Mouse (Mus musculus) gonadal fat pad, adult 2 months (tissue): ENCODE data around the gene Ddost. TPM values are rescaled to one million over a fixed set of nuclear protein-coding genes. Genes with fewer than 3 reads are reported as not detected.
A peak's percentile ranks its signal among the peaks of the same experiment; 100 is the strongest.

Experiments used
- DNase-seq: peaks from one replicate; pipeline ENCODE4 v3.0.0-alpha.2; 2012; ENCODE audit warnings: low read depth
- polyA plus RNA-seq: library from polyadenylated mRNA; depleted of rRNA; stranded (reverse); fragments of >200 nt; gene quantifications from 2 replicates; pipeline ENCODE4 v1.2.3, GENCODE M21; 2012; rRNA removed

The Ddost gene
- 277 and 404 TPM in 2 replicates for polyA plus RNA-seq

DNA sequence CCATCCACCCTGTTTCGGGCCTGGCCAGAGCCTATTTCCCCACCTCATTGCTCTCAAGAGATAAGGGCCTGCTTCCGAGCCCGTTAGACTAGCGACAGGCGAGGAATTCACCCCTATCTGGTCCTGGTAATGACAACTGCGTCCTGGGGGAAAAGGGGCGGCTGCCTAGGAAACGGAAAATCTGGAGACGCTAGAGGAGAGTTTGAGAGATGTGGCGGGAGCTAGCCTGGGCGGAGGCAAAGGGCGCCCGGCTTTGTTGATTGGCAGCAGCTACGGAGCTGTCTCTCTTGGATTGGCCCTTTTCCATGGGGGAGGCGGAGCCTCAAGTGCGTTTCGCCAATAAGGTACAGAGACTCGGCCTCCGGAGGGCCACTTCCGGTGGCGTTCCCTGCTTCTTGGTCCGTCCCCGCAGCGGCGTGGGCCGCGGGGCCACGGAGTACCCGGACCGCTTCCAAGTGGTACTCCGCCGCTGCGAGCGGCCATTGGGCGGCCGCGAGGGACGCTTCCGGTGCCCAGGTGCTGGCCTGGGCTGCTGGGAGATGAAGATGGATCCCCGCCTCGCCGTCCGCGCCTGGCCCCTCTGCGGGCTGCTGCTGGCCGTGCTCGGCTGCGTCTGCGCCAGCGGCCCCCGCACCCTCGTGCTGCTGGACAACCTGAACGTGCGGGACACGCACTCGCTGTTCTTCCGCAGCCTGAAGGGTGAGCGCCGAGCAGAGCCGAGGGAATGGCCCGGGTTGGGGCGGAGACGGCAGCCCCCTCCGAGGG is at the start of gene Ddost:
Ddost (plus strand) TSS at position 391 of the 765 bp plus-strand sequence.
- DNase-seq, result peak; percentile 85

DNA sequence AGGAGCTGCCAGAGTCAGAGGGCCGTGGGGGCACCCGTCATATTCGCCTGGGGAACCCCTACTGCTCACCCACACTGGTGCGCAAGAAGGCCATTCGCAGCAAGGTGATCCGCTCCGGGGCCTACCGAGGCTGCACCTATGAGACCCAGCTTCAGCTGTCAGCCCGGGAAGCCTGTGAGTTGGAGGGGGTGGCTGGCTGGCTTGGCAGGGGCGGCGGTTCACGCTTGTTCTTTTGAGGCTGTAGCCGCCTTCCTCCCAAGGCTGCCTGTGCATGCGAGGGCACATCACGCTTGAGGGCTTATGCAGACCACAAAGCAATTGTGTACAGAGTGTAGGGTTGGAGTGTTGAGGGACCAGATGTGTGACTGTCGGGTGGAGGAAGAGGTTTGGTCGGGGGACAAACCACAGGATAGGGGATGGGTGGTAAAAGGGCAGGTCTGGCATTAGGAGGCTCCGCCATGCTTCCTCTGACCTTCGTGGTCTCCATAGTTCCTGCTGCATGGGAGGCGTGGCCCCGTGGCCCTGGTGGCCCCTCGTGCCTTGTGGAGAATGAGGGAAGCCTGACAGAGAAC is 47.3 kb upstream of the Ddost start:
- DNase-seq, result no peak

DNA sequence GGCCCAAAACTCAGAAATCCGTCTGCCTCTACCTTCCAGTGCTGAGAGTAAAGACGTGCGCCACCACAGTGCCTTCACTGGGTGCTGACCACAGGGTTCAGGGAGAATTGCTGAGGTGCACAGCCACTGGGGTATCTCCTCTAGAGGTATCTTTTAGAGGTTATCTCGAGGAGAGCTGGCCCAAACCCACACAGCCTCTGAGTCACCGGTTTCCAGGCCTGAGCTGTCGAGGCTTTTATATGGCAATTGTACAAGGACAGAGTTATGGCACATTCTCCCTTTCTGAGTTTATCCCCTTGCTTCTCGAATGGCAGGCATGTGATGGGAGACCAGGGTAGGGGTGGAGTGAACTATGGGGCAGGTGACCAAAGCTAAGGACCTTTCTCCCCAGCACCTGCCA is 45.9 kb upstream of the Ddost start:
- no peak for DNase-seq

DNA sequence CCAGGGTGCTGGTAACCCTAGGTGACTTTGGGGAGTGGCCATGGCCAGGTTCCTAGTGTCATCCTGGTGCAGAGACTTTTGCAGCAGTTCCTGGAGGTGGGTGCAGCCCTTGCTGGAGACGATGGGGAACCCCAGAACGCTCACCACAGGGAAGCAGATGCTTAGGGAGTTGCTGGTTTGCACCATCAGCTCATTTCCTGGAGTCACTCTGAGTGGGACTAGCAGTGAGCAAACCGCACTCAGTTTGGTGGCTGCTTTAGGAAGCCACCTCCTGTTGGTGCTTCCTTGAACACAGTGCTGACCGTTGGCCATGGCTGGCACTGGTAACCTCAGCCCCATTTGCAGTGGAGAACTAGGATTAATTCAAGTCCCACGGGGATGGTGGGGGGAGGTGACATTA is 45.0 kb upstream of the Ddost start:
- DNase-seq, result no peak

DNA sequence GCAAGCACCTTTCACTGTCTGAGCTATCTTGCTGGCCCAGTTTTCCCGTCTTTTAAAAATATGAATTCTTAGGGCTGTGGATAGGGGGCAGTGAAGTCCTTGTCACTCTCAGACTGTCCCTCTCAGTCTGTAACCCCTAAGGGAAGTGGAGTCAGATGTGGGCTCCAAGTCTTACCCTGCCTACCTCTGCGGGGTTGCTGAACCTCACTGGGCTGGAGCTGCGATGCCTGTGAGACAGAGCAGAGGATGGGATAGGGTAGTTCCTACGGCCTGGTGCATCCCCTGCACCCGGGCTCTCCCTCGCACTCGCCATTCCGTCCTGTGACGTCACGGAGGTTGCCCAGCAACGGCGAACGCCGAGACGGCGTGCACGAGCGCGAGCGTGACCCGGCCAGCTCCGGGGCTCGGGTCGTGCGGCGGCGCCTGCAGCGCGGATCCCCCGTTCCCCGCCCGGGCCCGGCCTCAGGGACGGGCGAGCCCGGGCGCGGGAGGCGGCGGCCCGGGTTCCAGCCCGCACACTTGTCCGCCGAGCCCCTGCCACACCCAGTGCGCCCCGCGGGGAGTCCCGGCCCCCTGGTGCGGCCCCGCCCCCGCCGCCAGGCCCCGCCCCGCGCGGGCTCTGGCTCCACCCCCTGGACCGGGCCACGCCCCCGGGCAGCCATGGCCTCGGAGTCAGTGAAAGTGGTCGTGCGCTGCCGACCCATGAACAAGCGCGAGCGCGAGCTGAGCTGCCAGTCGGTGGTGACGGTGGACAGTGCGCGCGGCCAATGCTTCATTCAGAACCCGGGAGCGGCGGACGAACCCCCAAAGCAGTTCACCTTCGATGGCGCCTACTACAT is 42.5 kb upstream of the Ddost start:
- DNase-seq, result no peak

DNA sequence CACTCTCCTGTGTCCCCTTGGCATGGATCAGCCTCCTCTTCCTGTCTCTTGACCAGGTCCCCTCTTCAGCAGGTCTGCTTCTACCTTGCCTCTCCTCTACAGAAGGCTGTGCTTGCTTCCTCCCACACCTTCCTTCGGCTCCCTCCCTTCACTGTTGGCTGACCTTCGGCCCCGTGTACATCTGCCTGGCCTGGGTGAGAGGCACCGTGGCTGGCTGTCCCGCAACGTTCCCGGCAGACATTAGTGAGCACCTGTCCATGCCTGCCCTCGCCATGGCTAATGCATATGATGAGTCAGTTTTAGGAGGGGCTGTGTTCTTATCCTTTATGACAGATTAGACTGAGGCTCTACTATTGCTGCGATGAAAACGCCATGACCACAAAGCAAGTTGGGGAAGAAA is 36.7 kb upstream of the Ddost start:
- DNase-seq, result no peak

DNA sequence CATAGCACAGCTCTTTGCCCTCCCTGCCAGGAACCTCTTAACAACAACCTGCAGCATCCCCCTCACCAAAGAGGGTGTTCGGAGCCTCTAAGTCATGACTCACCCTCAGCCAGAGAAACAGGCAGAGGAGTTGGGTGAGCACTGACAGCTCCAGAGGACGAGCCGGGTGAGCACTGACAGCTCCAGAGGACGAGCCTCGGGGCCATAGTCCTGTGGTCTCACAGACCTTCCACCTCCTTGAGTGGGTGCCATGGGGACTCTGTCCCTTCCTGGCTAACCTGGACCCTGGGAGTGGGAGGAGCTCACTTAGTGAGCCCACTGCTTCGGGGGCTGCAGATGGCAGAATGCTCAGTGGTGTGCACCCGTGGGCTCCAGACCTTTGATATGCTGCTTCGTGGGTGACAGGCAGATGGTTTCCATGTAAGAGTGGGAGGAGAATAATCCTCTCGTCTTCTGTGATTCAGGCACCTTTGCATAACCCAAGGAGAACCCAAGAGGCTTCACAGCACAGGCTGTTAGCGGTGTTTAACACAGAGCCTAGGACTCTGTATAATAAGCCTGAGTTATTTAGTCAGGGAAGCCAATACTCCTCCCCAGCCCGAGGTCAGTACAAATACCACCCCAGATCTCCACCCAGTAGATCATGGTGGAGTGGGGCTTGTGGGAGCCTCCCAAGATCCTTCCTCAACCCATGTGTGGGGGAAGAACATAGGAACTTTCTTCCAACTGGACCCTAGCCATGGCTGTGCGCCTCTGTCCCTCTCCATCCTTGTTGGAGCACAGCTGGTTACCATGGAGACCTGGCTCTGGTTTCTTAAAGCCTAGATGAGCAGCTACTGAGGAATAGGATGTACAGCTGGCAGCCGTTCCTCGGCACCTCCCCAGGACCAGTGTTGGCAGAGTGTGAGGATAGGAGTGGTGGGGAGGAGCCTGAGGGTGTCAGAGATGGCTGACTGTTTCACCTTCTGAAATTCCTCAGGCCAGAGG is 32.2 kb upstream of the Ddost start:
- DNase-seq, result no peak

DNA sequence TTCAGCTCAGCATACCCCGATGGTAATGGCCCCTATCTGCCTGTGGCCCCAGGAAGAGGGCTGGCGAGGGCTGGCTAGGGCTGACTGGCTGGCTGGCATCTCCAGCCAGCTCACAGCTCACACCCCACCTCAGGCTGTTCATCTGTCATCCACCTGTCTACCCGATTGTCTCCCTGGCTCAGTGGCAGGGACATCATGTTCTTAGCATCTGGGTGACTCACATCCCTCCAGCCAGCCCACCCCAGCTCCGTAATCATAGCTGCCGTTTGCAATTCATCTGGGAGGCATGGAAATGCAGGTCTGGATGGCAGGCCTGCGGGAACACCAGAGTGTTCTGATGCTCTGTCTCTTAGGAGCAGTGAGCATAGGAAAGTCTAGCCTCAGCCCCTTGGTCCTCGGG is 26.2 kb upstream of the Ddost start:
- no peak for DNase-seq

DNA sequence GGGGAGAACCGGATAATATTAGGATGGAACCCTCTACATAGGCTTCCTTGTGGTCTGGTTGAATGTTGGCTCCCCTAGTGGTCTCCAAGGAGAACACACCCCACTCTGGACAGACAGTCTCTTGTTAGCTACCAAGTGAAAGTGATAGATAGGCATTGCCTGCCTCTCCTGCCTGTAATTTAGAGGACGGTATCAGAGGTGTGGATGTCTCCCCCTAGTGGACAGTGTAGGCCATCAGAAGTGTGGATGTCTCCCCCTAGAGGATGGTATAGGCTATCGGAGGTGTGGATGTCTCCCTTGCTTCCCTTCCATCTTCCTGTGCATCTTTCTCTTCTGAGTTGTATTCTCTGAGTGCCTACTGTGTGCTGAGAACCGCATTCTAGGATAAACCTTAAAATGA is 21.7 kb upstream of the Ddost start:
- no peak for DNase-seq

DNA sequence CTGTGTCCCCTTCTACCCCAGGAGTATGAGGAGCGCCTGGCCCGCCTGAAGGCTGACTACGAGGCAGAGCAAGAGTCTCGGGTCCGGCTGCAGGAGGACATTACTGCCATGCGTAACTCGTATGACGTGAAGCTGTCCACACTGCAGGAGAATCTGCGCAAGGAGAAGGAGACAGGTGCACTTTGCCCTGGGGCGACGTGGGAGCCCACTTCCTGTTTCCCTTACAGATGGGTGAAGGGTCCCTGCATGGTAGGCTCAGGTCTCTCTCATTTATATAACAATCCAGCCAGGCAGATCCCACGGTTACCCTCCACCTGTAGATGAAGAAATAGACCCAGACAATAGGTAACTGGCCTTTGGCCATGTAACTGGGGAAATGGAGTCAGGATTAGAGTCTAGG is 18.1 kb upstream of the Ddost start:
- no peak for DNase-seq

DNA sequence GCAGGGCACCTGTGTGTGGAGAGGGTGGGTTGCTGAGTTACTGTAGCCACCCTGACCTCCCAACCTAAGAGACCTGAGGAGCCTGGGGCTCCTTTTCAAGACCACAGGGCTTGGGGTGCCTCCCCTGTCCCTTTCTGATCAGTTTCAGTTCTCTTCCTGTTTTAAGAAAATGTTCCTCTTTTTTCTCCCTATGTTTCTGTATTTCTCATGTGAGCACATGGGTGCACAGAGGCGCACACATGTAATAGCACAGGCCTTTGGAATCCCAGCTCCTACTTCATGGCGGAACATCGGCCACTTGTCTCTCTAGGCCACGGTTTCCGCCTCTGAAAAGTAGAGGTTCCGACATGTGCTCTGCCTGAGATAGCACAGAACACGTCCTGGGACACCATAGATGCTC is 15.8 kb upstream of the Ddost start:
- no peak for DNase-seq

DNA sequence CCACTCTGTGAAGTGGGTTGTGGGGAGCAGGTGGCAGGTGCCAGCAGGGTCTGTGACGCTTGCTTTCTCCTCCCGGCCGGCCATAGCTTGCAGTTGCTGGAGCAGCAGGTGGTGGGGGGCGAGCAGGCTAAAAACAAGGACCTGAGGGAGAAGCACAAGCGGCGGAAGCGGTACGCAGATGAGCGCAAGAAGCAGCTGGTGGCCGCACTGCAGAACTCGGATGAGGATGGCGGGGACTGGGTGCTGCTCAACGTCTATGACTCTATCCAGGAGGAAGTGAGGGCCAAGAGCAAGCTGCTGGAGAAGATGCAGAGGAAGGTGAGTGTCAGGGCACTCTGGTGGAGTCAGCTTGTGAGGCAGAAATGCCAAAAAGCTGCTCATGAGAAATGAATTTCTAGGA is 12.5 kb upstream of the Ddost start:
- DNase-seq, result no peak

DNA sequence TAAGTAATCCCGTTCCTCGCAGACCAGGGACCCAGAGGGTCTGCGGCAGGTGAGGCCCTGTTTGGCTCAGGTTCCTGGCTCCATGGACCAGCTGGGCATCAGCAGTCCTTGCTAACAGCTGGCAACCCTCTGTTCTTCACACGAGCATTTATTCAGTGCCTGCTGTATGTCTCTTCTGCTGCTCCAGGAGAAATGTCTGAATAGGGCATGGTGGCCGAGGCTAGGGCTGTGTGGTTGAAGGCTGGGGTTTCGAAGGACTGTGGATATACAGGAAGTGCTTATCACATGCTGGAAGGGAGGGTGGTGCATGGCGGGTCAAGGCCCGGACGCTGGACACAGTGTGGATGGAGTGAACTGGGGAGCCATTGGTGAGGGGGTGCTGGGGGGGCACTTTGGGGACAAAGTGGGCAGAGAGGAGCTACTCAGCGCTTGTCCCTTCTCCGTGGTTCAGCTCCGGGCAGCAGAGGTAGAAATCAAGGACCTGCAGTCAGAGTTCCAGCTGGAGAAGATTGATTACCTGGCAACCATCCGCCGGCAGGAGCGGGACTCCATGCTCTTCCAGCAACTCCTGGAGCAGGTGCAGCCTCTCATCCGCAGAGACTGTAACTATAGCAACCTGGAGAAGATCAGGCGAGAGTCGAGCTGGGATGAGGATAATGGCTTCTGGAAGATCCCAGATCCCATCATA is 11.1 kb upstream of the Ddost start:
- DNase-seq, result no peak

DNA sequence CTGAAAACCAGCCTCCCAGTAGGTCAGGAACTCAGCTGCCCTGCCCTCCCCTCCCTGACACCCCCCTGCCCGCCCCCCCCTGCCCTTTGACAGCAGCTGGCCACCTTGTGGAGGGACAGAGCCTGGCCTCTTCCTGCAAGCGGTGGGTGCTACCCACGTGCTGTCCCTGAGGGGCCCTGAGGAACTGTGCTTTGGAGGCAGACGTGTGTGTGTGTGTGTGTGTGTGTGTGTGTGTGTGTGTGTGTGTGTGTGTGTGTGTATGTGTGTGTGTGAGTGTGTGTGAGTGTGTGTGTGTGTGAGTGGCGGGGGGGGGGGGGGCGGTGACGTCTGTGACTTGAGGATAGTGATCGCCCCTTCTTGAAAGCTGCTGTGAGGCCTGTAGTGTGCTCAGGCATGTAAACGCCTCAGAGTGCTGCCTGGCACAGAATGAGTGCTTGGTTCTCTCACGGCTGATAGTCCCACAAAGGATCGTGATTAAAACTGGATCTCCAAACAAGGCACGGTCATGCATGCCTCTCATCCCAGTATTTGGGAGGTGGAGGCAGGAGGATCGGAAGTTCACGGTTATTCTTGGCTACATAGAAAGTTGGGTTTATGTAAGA is 10.5 kb upstream of the Ddost start:
- no peak for DNase-seq

DNA sequence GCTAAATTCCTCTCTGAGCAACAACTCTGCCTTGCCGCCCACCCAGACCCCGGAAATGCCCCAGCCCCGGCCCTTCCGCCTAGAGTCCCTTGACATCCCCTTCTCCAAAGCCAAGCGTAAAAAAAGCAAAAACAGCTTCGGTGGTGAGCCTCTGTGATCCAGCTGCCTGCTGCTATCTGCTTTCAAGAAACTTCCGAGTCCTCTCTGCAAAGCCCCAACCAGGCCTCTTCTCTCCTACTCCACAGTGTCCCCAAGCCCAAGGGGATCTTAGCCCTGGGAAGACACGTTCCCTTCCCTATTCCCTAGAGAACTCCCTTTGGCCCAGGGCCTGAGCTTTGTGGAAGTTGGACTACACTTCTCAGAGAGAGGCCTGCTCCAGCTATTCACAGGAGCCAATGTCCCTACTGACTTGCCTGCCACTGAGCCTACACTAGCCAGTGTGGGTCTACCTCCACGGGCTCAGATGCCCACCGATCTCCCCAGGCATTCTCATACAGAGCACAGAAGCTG is 3.2 kb upstream of the Ddost start:
- no peak for DNase-seq

DNA sequence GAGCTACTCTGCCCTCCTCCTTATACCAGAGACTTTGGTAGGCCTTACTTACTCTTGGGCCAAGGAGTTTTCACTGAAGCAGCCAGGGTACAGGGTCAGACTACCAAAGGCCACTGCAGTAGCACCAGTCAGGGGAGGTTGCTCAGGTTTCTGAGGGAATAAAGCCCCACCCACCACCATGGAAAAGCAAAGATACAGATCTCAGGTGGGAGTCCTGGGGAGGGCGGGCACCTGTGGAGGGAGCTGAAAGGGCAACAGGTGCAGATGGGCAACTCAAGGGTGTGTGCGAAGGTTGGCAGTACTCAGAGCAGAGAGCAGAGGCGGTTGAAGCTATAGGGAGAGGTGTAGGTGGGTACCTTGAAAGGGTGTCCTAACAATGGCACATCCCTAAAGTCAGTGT is 1.5 kb upstream of the Ddost start:
- no peak for DNase-seq

DNA sequence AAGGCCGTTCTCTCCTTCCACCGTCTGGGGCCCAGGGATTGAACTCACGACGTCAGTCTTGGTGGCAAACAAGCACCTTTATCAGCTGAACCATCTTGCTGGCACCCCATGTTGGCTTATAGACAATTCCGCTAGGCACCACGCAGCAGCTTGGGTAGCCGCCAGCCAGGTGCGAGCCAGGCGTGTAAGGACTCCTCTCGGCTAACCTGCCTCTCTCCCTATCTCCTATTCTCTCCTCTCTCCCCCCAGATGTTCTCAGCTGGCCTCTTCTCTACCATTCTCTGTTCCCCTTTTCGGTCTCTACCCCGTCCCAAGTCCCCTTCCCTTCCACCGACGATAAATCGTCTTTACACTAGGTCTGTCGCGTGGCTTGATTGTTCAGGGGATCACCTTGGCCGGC is 788 bp upstream of the Ddost start:
- no peak for DNase-seq

DNA sequence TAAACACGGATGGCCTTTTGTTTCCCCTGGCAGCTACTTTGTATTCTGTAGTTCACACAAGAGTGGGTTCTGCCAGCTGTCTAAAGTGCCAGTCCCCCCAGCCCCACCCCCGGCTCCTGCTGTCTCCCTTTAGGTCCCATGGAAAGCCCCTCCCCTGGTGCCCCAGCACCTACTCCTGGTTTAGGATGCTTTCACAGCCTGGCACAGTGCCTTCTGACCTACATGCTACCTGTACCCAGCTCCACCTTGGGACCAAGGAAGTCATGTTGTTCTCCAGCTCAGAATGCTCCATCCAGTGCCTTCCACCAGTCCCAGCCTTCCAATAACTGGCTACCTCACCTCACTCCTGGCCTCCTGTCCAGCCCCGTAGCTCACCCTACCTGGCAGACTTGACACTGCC is 2.5 kb downstream of the Ddost start:
- no peak for DNase-seq

DNA sequence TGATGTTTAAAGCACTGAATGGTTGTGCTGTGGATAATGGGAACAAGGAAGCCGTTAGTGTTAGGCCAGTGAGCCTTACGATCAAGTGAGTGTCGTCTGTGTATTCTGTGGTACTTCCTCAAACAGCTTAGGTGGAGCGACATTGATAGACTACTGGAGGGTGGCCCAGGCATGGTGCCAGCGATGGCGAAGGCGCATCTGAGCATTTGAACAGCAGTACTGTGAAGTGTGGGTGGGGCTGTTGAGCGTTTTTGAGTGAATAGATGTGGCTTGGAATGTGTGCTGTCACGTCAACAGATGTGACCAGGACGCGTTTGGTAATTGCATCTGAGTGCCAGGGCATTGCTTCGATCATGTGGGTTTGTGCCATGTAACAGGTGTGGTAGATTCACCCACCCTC is 3.2 kb downstream of the Ddost start:
- no peak for DNase-seq

DNA sequence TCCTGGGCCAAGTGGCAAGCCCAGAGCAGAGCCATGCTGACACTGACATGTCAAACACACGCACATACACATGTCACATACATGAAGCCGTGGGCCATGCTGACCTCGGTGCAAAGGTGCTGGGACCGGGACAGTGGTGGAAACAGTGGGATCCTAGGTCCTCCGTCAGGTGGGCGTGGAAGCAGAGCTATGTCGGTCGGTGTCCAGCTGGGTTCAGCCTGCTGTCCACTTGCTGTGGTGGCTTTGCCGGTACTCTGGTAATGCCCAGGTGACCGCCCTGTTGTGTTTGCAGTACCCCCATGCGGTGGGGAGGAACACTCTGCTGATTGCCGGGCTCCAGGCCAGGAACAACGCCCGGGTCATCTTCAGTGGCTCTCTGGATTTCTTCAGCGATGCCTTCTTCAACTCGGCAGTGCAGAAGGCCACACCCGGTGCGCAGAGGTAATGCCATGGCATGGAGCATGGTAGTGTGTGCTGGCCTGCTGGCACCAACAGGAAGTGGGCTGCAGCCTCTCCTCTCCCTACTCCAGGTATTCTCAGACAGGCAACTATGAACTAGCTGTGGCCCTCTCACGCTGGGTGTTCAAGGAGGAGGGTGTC is 5.9 kb downstream of the Ddost start:
- no peak for DNase-seq
